Mouse (Mus musculus) B cell, adult 2 months (primary cell): ENCODE results near the gene Dcaf15.
A peak's percentile ranks its signal among the peaks of the same experiment; 100 is the strongest.

Source experiments
- DNase-seq, 2 experiments: peaks; one replicate each; pipeline ENCODE4 v3.0.0; 2022

Gene Dcaf15

GRCm38 (mm10) chr8:84065037-84065436 lies 39.5 kb downstream of the Dcaf15 start, which contains the start of gene Gm10643:
Gene Gm10643 (minus strand): TSS chr8:84065137.
- no peak for DNase-seq

DNA sequence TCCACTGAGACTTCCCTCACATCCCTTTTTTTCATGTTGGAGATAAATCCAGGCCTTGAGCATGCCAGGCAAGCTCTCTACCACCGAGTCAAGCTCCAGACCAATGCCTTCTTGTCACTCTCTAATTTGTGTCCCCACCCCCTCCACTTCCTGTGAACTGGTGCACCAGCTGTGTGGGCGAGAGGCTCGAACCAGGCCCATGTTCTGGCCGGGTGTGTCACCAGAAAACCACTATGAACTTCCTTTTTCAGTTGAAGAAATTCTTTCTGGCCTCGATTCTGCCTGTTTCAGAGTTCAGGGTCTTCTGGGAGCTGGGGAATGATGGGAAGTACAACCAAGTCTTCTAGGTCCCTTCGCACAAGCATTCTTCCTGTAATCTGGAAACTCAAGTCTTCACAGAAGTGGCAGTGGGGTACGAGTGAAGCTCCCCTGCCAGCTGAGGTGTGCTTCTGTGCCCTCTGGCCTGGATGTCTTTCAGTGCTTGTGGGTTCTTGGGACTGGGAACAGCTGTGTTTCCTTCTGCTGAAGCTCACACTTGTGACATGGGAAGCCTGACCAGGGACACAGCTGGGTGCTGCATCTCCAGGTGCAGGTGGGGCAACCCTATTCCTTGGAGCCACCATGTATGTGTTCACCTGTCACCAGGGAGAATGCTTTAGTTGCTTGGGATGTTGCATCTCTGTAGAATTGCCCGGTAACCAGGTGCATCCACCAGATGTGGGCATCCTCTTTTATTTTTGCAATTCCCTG lies 40.5 kb downstream of the Dcaf15 start:
- peak; percentile 78 to 81 for DNase-seq

- DNase-seq, result no peak
Observed at GRCm38 (mm10) chr8:84060245-84060644, 44.3 kb downstream of the Dcaf15 start.

DNA sequence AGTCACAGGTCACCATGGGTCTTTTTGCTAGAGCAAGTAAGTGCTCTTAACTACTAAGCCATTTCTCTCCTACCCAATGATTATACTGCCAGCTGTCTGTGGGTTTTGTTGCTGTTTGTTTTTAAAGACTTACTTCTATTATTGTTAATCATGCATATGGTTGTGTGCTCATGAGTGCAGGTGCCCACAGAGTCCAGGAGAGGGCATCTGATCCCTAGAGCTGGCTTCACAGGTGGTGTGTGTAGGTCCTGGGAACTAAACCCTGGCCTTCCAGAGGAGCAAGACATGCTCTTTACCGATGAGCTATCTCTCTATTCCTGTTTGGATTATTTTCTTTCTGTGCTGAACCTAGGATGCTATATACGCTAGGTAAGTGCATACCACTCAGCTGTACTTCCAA lies 45.3 kb downstream of the Dcaf15 start:
- no peak for DNase-seq

- DNase-seq, result no peak
Observed at GRCm38 (mm10) chr8:84057827-84058226, 46.7 kb downstream of the Dcaf15 start.

- DNase-seq, result no peak
Observed at GRCm38 (mm10) chr8:84053229-84053628, 51.3 kb downstream of the Dcaf15 start.

GRCm38 (mm10) chr8:84052746-84053145 lies 51.8 kb downstream of the Dcaf15 start:
- DNase-seq, result no peak

- no peak for DNase-seq
Observed at GRCm38 (mm10) chr8:84048171-84048570, 56.4 kb downstream of the Dcaf15 start.
